Mouse (Mus musculus): ENCODE results near the gene Fam160a1. TPM values are rescaled to one million over a fixed set of nuclear protein-coding genes. Genes with fewer than 3 reads are reported as not detected.

Fam160a1 gene
- polyA plus RNA-seq, 1 experiment: not detected

DNA sequence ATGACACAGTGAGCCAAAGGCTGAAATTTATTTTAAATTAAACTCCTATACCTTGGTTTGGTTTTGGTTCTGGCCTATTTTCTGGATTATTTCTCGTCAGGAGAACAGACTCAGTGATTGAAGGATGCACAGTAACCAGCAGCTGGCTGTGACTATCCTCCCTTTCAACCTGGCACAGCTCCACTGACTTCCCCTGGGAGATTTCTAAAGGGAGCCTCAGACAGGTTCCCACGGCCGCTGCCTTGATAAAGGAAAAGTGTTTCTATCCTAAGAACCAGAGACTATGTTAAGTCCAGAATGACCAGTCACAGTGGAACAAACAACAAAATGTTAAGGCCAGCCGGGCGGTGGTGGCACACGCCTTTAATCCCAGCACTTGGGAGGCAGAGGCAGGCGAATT lies 36.2 kb downstream of the Fam160a1 start:
- TF ChIP-seq GATA1 (IDR thresholded peaks at IDR 0.05; ENCODE audit: low read length): no peak

DNA sequence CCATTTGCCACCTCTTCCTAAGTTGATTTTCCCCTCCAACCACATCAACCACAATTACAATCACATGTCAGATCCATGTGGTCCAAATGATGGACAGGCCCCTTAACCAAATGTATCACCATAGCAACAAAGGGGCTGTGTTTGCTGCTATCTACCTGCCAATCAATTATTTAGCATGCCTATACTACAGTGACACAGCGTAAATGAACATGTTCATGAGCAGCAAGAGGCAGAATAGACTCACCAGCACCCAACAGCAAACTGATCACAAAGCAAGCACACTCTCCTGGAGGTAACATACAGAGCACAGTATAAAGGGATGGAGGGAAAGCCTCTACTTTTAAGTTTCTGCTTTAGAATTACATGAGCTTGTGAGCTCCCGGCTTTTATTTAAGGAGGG lies 36.8 kb downstream of the Fam160a1 start:
- no peak for TF ChIP-seq GATA1 (IDR thresholded peaks at IDR 0.05; ENCODE audit: low read length)

DNA sequence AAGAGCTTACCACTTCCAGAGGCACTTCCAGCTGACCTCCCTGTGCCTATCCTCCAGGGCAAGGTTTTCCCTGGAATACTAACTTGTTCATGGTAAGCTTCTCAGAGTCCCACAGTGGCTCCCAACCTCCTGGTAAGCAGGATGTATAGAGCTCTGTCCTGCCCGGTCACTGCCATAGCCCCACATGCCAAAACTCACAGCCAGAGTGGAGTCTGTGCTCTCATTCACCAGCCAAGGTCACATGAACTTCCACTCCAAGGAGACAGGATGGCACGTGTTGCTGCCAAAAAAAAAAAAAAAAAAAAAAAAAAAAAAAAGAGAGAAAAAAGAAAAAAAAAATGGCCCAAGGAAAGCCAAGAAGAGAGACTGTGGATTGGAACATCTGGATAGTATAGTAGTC lies 39.2 kb downstream of the Fam160a1 start:
- no peak for TF ChIP-seq GATA1 (IDR thresholded peaks at IDR 0.05; ENCODE audit: low read length)

GRCm38 (mm10) chr3:85777356-85777755 lies 39.7 kb downstream of the Fam160a1 start:
- TF ChIP-seq GATA1 (IDR thresholded peaks at IDR 0.05; ENCODE audit: low read length): no peak

DNA sequence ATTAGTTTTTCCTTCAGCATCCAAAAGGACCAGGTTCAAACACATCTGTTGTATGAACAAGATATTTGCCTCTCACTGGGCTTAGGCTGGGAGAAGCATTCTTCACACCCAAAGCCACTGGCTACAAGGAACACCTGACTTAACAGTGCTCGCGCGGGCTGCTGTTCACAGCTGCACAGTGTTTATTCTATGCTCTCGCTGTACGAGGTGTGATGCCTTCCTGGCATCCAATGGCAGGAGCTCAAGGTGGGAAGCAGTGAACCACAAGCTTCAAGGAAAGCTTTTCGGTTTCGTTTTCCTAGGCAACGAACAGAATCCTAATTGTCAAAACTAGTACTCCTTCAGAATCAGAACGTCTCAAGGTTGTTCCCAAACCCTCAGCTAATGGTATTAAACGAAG lies 40.4 kb downstream of the Fam160a1 start:
- no peak for TF ChIP-seq GATA1 (IDR thresholded peaks at IDR 0.05; ENCODE audit: low read length)

GRCm38 (mm10) chr3:85776126-85776525 lies 41.0 kb downstream of the Fam160a1 start:
- no peak for TF ChIP-seq GATA1 (IDR thresholded peaks at IDR 0.05; ENCODE audit: low read length)

DNA sequence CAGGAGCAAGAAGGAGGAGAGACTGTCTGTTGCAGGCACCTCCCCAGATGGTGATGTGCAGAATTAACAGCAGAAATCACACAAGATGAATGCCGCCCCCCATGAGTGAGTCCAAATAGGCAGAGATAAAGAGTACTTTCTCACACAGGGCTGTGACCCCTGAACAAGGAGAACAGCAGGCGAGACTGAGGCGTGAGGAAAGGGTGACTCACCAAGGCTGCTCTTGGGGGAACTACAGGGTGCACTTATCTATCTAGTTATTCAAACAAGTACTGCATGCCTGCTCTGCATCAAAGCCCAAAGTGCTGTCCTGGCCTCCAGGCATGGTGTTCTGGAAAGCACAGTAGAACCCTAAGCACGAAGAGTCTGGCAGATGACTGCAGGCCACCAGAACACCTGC lies 43.2 kb downstream of the Fam160a1 start:
- no peak for TF ChIP-seq GATA1 (IDR thresholded peaks at IDR 0.05; ENCODE audit: low read length)

- TF ChIP-seq GATA1 (IDR thresholded peaks at IDR 0.05; ENCODE audit: low read length): no peak
These were observed 43.7 kb downstream of the Fam160a1 start for GRCm38 (mm10) chr3:85773425-85773824.

DNA sequence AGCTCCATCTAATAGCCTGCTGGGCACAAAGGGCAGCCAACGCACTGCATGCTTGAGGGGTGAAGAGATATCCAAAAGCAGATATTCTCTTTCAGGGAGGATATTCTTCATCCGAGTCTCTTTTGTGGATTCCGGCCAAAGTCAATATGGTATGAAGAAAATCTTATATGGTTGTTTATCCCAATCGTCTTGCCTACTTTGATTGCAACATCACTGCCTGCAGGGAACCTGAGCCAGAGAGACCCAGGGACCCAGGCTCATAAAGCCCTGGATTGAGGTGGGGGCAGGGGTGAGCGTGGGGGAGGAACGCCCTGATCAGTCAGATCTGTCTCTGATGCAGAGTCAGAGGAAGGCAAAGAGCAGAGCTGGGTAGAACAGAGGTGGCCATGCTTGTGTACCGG lies 52.2 kb downstream of the Fam160a1 start:
- TF ChIP-seq GATA1 (IDR thresholded peaks at IDR 0.05; ENCODE audit: low read length): no peak

GRCm38 (mm10) chr3:85764008-85764834 lies 52.9 kb downstream of the Fam160a1 start:
- TF ChIP-seq GATA1 (IDR thresholded peaks at IDR 0.05; ENCODE audit: low read length): no peak

DNA sequence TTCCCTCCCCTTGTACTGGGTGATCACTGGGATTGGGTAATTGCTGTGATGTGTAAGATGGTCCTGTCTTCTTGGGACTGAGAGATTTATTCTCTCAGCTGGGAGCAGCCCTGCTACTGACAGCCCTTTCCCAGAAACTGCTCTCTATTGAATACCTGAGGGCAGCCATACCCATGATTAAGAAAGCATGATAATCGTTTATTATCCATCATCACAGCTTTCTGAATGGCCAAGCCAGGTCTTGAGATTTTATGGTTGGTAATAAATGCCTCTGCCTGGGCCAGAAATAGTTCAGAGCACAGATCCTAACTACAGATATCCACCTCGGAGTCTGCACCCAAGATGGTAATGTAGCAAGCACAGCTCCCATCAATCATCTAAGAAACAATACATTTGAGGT lies 59.1 kb downstream of the Fam160a1 start:
- TF ChIP-seq GATA1 (IDR thresholded peaks at IDR 0.05; ENCODE audit: low read length): no peak

GRCm38 (mm10) chr3:85757435-85757834 lies 59.7 kb downstream of the Fam160a1 start:
- no peak for TF ChIP-seq GATA1 (IDR thresholded peaks at IDR 0.05; ENCODE audit: low read length)

DNA sequence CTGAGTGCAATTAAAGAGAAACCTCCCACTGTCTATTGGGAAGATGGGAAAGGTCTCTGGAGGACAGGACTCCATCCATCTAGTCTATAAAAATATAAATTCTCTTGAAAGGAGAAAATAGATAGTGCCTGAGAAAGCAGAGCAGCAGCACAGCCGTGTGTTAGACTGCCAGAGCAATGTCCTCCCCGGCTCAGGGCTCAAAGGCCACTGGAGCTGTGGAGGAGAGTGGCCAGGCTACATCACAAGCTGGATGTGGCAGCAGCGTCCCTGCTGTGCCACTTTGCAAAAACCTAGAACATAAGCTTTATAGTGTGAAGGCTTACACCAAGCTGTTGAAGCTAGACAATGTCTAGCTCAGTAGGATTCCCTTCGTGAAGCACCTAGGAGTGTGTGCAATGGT lies 67.7 kb downstream of the Fam160a1 start:
- no peak for TF ChIP-seq GATA1 (IDR thresholded peaks at IDR 0.05; ENCODE audit: low read length)

GRCm38 (mm10) chr3:85748863-85749262 lies 68.2 kb downstream of the Fam160a1 start:
- TF ChIP-seq GATA1 (IDR thresholded peaks at IDR 0.05; ENCODE audit: low read length): no peak

GRCm38 (mm10) chr3:85746116-85746515 lies 71.0 kb downstream of the Fam160a1 start:
- no peak for TF ChIP-seq GATA1 (IDR thresholded peaks at IDR 0.05; ENCODE audit: low read length)

DNA sequence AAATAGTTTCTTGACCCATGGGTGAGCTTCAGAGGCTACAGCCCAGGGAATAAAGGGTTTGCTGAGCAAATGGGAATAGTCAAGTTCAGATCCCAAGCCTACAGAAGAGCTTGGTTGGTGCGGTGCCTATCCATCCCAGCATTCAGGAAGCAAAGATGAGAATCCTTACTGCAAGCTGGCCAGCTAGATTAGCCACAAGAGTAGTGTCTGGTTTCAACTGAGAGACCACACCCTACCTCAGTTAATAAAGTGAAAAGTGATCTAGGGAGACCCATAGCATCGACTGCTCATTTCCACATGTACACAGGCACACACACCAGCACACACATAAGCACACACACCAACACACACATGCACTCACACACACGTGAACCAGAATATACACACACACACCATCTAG lies 75.3 kb downstream of the Fam160a1 start:
- no peak for TF ChIP-seq GATA1 (IDR thresholded peaks at IDR 0.05; ENCODE audit: low read length)

- no peak for TF ChIP-seq GATA1 (IDR thresholded peaks at IDR 0.05; ENCODE audit: low read length)
These were observed 78.5 kb downstream of the Fam160a1 start for GRCm38 (mm10) chr3:85738591-85738990.
